Mouse (Mus musculus): ENCODE measurements around the gene Rdh12.

Rdh12 gene

DNA sequence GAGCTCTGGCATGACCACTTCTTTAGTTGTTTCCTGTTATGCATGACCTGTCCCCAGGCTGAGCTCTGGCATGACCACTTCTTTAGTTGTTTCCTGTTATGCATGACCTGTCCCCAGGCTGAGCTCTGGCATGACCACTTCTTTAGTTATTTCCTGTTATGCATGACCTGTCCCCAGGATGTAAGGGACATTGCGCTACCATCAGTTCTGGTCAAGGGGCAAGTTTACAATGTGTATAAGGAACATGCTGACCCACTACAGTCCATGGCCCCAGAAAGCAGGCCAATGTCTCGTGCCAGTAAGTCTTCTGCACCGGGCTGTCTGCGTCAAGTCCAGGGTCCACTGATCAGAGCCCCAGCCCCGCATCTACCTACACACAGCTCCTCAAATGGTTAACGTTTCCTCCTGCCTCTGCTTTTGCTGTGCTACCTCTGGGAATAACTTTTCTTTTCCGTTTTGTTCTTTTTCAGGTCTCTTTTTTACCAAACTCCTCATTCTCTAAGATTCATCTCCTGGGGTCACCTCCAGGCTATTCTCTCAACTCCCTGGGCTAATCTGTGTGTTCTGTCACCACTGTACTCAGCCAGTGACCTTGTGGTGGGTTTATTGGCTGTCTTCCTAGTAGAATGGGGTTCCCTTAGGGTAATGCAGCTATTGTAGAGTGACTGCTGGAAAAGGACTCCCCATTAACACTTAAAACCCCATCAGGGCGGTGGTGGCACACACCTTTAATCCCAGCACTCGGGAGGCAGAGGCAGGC lies 44.8 kb downstream of the Rdh12 start:
- no peak for DNase-seq (ENCODE audit: low spot score in 2 of 2)

DNA sequence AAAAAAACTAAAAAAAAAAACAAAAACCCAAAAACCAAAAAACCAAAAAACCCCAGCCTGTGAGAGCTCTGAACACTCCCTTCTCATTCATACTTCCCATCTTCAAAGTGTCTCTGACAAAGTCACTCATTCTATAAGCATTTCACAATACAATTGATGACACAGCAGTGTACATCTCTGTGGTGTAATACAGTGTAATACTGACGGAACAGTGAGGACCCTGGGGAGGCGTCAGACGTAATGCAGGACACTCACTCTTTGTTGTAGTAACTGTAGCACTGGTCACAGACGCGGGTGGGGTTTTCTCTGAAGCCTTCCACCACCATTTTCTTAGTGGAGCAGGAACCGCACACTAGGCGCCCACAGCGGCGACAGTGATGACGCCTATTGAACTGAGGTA lies 46.3 kb downstream of the Rdh12 start:
- DNase-seq (ENCODE audit: low spot score in 2 of 2) = no peak

DNA sequence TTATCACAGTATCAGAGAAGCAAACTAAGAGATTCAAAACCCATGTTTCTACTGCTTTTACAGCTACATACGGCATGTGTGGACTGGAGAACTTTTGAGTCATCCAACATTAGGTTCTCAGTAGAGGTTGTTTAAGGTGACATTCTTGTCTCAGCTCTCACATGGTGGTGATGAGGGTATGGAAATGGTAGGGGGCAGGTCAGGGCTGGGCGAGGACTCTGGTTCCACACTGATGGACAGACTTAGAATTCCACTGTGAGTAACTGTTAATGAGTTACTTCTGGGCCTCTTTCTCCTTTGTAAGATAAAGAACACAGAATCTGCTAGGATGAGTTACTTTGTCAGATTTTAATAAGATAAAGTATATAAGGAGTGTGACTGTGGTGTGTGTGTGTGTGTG lies 51.4 kb downstream of the Rdh12 start:
- DNase-seq (ENCODE audit: low spot score in 2 of 2) = no peak

DNA sequence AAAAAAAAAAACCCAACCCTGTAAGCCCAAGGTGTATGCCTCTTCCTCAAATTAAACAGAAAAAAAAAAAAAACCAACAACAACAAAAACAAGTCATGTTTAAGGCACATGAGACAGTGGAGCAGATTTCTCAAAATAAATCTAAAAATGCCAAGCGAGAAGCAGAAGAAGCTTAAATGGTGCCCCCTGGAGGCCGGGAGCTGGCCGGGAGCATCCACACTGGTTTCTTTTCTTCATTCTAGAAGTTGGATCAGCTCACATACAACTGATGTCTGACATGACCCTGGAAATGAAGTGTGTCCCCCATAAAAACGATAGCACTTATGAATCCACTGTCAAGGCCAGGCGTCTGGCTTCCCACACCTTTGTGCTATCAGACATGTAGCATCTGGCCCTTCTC lies 52.3 kb downstream of the Rdh12 start:
- DNase-seq (ENCODE audit: low spot score in 2 of 2) = no peak

All from natural killer cell, adult 2 months (primary cell).